Mouse (Mus musculus) right cerebral cortex, postnatal 10 days (tissue): ENCODE measurements around the gene Zfp593.
"Not testable (repeated sequence)": the region's sequence is repeated elsewhere in the genome, so short reads cannot be mapped to it uniquely, and the experiment has no call there.

Source experiments
- DNase-seq, 2 experiments: peaks; one replicate each; pipeline ENCODE4 v3.0.0; 2021; ENCODE audit warnings: low spot score in 2 of 2

The Zfp593 gene

GRCm38 (mm10) chr4:134245148-134245843 lies at the start of gene Zfp593:
Zfp593 (minus strand) TSS chr4:134245592.
- peak; percentile 96 to 97 for DNase-seq

GRCm38 (mm10) chr4:134293692-134294163 lies 48.3 kb upstream of the Zfp593 start:
- no peak for DNase-seq

DNA sequence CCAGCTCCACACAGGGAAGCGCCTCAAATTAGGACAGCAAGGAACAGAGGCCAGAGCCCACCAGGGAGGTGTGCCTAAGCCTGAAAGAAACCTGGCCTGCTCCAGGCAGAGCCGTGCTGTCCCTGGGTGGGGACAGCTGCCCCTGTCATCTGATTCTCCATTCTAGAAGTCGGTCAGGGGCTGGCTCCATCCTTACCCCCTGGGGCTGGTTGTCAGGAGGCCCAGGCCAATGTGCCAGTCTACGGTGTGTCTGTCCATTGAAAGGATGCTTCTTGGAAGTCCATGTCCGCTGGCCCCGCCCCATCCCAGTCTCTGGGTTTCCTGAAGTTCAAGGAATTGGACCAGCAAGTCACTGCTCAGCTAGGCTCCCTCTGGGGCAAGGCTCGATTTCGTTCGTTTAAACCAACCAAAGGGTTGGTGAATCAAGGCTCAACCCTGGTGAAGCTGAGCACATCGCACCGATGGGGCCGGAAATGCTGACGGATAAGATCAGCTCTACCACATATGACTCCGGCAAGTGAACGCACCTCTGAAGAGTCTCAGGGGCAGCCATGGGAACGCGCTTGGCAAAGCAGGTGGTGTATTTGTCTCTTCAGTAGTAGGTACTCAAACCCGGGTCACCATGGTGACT lies 47.8 kb upstream of the Zfp593 start:
- DNase-seq: no peak

GRCm38 (mm10) chr4:134292067-134292466 lies 46.7 kb upstream of the Zfp593 start:
- DNase-seq: peak; percentile 57 to 79

GRCm38 (mm10) chr4:134288397-134289256 lies 43.2 kb upstream of the Zfp593 start:
- DNase-seq: peak in 1 of 2 experiments; percentile 48

- peak; percentile 78 to 84 for DNase-seq
Observed at GRCm38 (mm10) chr4:134287575-134288025, 42.2 kb upstream of the Zfp593 start, which contains the start of gene Pdik1l. Pdik1l (minus strand) TSS chr4:134287895.

DNA sequence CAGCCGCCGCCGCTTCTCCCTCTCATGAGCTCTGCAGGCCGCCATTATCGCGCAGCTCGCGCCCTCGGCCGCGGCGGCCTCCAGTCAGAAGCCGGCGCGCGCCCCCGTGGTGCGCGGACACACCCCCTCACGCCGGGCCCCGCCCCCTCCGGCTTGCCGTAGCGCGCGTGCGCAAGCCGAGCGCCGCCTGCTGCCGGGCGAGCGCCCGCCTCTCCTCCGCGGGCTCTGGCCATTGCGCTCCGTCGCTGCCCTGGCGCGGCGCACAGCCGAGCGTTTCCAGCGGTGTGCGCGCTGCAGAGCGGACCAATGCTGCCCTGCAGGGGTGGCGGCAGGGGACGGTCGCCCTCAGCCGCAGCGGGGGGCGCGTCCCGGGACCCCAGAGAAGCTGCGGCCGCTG lies 41.8 kb upstream of the Zfp593 start:
- DNase-seq: peak; percentile 96 to 98

- DNase-seq: peak; percentile 37 to 42
Observed at GRCm38 (mm10) chr4:134286226-134287167, 41.1 kb upstream of the Zfp593 start.

DNA sequence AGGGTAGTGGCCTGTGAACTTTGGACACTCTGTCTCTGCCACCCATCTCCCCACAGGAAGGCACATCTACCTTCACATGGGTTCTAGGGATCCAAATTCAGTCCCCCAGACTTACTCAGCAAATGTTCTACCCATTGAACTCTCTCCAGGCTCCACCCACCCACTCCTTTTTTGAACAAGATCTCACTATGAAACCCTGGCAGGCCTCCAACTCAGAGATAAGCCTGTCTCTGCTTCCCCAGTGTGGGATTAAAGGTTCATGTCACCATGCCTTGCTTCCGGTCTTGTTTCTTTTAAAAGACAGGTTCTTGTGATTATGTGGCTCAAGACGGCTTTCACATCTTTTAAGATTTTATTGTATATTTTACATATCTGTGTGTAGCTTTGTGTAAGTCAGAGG lies 39.5 kb upstream of the Zfp593 start:
- no peak for DNase-seq

DNA sequence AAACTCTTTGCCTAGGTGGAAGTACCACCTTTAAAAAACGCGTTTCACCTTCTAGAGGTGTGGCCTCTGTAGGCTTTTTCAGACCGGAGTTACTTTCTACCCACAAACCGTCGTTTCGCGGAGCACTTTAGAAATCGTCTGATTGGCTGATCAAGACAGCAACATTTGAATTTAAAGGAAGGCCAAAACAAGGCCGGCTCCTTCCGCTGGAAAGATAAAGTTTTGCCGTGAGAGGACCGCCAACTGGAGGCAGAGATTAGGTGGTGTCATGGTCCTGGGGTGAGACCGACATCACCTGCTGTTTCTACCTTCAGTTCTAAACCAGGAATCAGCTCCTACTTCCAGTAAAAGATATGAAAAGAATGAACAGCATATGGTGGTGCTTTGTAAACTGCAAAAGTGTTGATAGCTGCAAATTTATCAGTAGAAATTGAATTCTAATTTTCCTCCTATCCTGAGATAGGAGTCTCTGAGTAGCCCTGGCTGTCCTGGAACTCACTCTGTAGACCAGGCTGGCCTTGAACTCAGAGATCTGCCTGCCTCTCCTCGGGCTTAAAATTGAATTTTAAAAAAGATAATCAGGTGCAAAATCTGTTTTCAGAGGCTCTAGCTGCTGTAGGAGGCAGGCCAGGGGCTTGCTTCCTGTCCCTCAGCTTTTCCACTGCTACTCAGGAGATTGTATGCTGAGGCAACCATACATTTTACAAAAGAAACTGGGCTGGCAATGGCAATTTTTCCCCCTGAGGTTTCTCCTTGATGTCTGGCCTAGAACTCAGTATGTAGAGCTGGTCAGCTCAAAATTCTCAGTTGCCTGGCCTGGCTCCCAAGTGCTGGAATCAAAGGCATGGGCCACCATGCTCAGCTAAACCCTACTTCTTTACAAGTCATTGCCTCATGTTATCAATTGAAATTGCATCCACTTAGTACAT lies 28.3 kb upstream of the Zfp593 start:
- no peak for DNase-seq

- DNase-seq: no peak
Observed at GRCm38 (mm10) chr4:134272731-134273416, 27.5 kb upstream of the Zfp593 start.

GRCm38 (mm10) chr4:134271979-134272378 lies 26.6 kb upstream of the Zfp593 start:
- no peak for DNase-seq

DNA sequence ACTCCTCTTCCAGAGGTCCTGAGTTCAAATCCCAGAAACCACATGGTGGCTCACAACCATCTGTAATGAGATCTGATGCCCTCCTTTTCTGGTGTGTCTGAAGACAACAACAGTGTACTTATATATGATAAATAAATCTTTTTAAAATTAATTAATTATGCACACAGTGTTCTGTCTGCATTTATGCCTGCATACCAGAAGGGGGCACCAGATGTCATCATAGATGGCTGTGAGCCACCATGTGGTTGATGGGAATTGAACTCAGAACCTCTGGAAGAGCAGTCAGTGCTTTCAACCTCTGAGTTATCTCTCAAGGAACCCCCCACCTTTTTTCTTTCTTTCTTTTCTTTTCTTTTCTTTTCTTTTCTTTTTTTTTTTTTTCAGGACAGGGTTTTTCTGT lies 24.2 kb upstream of the Zfp593 start:
- not testable (repeated sequence) for DNase-seq

DNA sequence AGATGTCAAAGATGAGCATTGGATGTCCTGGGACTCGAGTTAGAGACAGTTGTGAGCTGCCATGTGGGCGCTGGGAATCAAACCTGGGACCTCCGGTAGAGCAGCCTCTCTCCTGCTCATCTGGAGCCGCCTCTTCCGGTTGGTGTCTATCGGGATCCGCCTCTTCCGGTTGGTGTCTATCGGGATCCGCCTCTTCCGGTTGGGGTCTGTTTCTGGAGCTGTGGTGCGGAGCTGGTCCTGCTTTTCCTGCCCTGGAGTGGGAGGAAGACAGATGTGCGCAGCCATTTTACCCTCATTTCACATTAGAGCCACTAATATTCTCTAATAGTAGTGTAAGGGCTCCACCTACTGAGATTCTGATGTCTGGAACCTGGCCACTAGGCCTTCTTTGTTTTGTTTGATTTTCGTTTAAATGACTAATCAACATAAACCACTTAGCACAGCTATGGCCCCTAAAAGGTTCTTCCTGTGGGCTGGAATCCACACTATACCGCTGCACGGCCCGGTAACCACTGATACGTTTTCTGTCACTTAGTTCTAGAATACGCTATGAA lies 22.8 kb upstream of the Zfp593 start:
- no peak for DNase-seq

GRCm38 (mm10) chr4:134265860-134266585 lies 20.6 kb upstream of the Zfp593 start:
- DNase-seq: no peak

DNA sequence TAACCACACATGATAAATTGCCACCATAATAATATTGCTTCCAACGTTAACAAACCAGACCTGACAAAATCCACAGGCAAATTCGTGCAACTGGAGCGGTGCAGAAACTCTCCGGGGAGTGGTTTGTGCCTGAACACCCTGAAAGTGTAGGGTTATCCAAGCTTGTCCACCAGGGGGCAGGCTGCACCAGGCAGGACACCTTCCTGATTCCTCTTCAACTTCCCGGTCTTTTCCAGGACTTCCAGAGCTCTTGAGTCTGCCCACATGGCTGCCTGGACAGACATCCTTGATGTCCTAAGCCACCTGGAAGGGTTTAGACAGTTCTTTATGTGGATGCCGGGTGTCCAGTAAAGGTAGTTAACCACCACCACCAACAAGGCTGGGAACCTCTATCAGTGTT lies 17.8 kb upstream of the Zfp593 start:
- DNase-seq: peak in 1 of 2 experiments; percentile 53

- no peak for DNase-seq
Observed at GRCm38 (mm10) chr4:134258354-134258753, 13.0 kb upstream of the Zfp593 start.
